In the genomic region with DNA sequence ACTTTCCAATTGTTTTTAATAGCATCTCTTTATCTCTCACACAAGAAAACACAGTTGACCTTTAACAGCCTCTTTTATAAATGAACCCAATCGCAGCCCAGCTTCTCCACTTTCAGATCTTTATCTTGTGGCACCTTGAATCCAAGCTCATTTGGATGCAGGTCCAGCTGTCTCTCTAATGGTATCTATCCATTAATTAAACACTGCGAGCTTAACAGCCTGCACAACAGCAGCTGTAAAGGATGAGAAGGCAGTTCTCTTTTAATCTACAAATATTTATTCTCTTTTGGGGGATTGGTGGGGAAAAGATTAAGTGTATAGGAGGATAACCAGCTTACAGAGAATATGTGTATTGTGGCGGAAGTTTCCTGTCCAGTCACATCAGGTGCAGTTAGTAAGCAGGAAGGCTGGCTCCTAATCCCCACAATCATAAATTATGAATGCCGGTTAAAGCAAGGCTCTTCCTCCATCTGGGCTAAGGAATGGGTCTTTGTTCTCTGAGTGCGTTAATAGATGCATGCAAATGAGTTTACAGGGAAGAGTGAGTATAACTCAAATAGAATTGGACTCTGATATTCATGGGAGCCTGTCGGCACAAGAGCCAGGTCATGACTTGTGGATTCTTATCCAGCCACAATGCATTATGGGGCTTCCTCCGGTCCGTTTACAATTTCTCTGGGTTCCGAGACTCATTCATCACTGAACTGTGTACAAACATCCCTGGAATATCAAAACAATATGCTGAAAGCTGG, we compare ENCODE assay signal across 14 mouse cellular contexts.
DNase-seq lines count a peak whose midpoint lies in the region; ATAC-seq and TF ChIP-seq lines count a peak whose summit lies in the region.
"Had no signal": no experiment of that assay in that cellular context is flagged by ENCODE, and none has a peak within 500 bp of the region (broad histone marks: within the 10 kb centered on the region; RNA-seq: fewer than 3 reads in every experiment).

No protein-coding gene starts in this region.

- ATAC-seq in kidney, postnatal 0 days (replicated peaks; ENCODE audit: low FRiP score, low read depth): no peak; the same call in 1 of the 2 replicates
- ATAC-seq in forebrain, embryonic 15.5 days (replicated peaks): peak; percentile 85
- peak; percentile 82 for ATAC-seq in neural tube, embryonic 12.5 days (ENCODE audit: low FRiP score, low read depth)
- ATAC-seq in heart, embryonic 11.5 days (replicated peaks; ENCODE audit: insufficient number of reproducible peaks, low FRiP score, low TSS enrichment): no peak

- H3K9ac ChIP-seq in kidney, postnatal 0 days (ENCODE audit: low read depth, low read length): no peak overlapping the region
- no peak overlapping the region for H3K9ac ChIP-seq in forebrain, embryonic 15.5 days (replicated peaks)
- H3K9ac ChIP-seq in neural tube, embryonic 12.5 days: no peak overlapping the region
- H3K9ac ChIP-seq in heart, embryonic 11.5 days (ENCODE audit: low read depth, low read length): no peak overlapping the region
- H3K9ac ChIP-seq: embryonic facial prominence, embryonic 12.5 days; heart, embryonic 15.5 days; stomach, embryonic 15.5 days had no signal

- H3K36me3 ChIP-seq in kidney, postnatal 0 days (ENCODE audit: insufficient read depth, low read length): no peaks in the 10 kb centered on the region
- no peaks in the 10 kb centered on the region for H3K36me3 ChIP-seq in forebrain, embryonic 15.5 days
- H3K36me3 ChIP-seq in neural tube, embryonic 12.5 days: no peaks in the 10 kb centered on the region
- H3K36me3 ChIP-seq in heart, embryonic 11.5 days (ENCODE audit: control insufficient read depth, insufficient read depth, low read length): no peaks in the 10 kb centered on the region
- H3K36me3 ChIP-seq: embryonic facial prominence, embryonic 12.5 days; heart, embryonic 15.5 days; stomach, embryonic 15.5 days had no signal

- peak overlapping the region; percentile 15; the same call in 1 of the 2 replicates for H3K4me2 ChIP-seq in kidney, postnatal 0 days (ENCODE audit: low read length)
- H3K4me2 ChIP-seq in forebrain, embryonic 15.5 days (replicated peaks): peak overlapping the region; percentile 28
- peak overlapping the region; percentile 40 for H3K4me2 ChIP-seq in neural tube, embryonic 12.5 days (replicated peaks)
- H3K4me2 ChIP-seq in heart, embryonic 11.5 days: no peak overlapping the region
- H3K4me2 ChIP-seq: embryonic facial prominence, embryonic 12.5 days; stomach, embryonic 15.5 days had no signal

- TF ChIP-seq CTCF in kidney, postnatal 0 days (IDR thresholded peaks at IDR 0.05; ENCODE audit: low read depth): no peak

- DNase-seq in kidney, postnatal 0 days (ENCODE audit: low spot score): peak; percentile 58
- no peak for DNase-seq in kidney, adult 9 months
- DNase-seq in lung, postnatal 14 days: peak; percentile 5
- DNase-seq in yolk sac, embryonic 10.5 days (ENCODE audit: low spot score): no peak
- no peak for DNase-seq in adrenal gland, postnatal 10 days
- DNase-seq: adrenal gland, postnatal 25 days; cerebellum, adult 2 months had no signal

- peaks cover 10% of the 10 kb centered on the region; the same call in 1 of the 2 replicates for H3K4me1 ChIP-seq in kidney, postnatal 0 days (replicated peaks; ENCODE audit: insufficient read depth, low read length)
- H3K4me1 ChIP-seq in forebrain, embryonic 15.5 days: peaks cover 17% of the 10 kb centered on the region
- peaks cover 22% of the 10 kb centered on the region; the same call in 1 of the 2 replicates for H3K4me1 ChIP-seq in neural tube, embryonic 12.5 days
- no peaks in the 10 kb centered on the region for H3K4me1 ChIP-seq in heart, embryonic 11.5 days (ENCODE audit: control insufficient read depth, insufficient read depth, low read length)

- no peaks in the 10 kb centered on the region for H3K9me3 ChIP-seq in kidney, postnatal 0 days (replicated peaks; ENCODE audit: low read length)
- no peaks in the 10 kb centered on the region for H3K9me3 ChIP-seq in forebrain, embryonic 15.5 days
- no peaks in the 10 kb centered on the region for H3K9me3 ChIP-seq in neural tube, embryonic 12.5 days
- no peaks in the 10 kb centered on the region for H3K9me3 ChIP-seq in heart, embryonic 11.5 days (replicated peaks; ENCODE audit: control insufficient read depth, low read length)
- H3K9me3 ChIP-seq: embryonic facial prominence, embryonic 12.5 days; heart, embryonic 15.5 days; stomach, embryonic 15.5 days had no signal

- no peaks in the 10 kb centered on the region for H3K27me3 ChIP-seq in kidney, postnatal 0 days (ENCODE audit: insufficient read depth, low read length)
- no peaks in the 10 kb centered on the region for H3K27me3 ChIP-seq in forebrain, embryonic 15.5 days
- no peaks in the 10 kb centered on the region for H3K27me3 ChIP-seq in neural tube, embryonic 12.5 days (replicated peaks)
- H3K27me3 ChIP-seq in heart, embryonic 11.5 days (ENCODE audit: control insufficient read depth, insufficient read depth, low read length): no peaks in the 10 kb centered on the region
- H3K27me3 ChIP-seq: embryonic facial prominence, embryonic 12.5 days; heart, embryonic 15.5 days; stomach, embryonic 15.5 days had no signal

- no peak overlapping the region for H3K4me3 ChIP-seq in kidney, postnatal 0 days (replicated peaks; ENCODE audit: low read depth, low read length)
- no peak overlapping the region for H3K4me3 ChIP-seq in forebrain, embryonic 15.5 days
- H3K4me3 ChIP-seq in neural tube, embryonic 12.5 days: no peak overlapping the region
- no peak overlapping the region for H3K4me3 ChIP-seq in heart, embryonic 11.5 days (ENCODE audit: low read depth, low read length)
- H3K4me3 ChIP-seq: embryonic facial prominence, embryonic 12.5 days; heart, embryonic 15.5 days; layer of hippocampus, adult 2 months; stomach, embryonic 15.5 days had no signal

- 12% methylated on average over 9 of the region's 9 CpGs for whole genome bisulfite sequencing in kidney, postnatal 0 days
- 14% methylated on average over 9 of the region's 9 CpGs for WGBS in forebrain, embryonic 15.5 days
- WGBS in neural tube, embryonic 12.5 days: 24% methylated on average over 9 of the region's 9 CpGs
- WGBS in heart, embryonic 11.5 days (ENCODE audit: insufficient replicate concordance): 73% methylated on average over 9 of the region's 9 CpGs

- H3K27ac ChIP-seq in kidney, postnatal 0 days: peak overlapping the region; percentile 2; the same call in 1 of the 2 replicates
- peak overlapping the region; percentile 71 for H3K27ac ChIP-seq in forebrain, embryonic 15.5 days (replicated peaks)
- H3K27ac ChIP-seq in neural tube, embryonic 12.5 days: 0 out of 2 replicates have a peak overlapping the region, but pooled peaks have one; percentile 33
- no peak overlapping the region for H3K27ac ChIP-seq in heart, embryonic 11.5 days (ENCODE audit: low read depth, low read length)
- H3K27ac ChIP-seq: embryonic facial prominence, embryonic 12.5 days; heart, embryonic 15.5 days; layer of hippocampus, adult 2 months; stomach, embryonic 15.5 days had no signal

Comparison
In these comparisons a context has a peak if more than half of its experiments do, and no peak if none do; other contexts are left out.
1. DNase-seq: peak in kidney, postnatal 0 days (single experiment) and lung, postnatal 14 days (single experiment); none in kidney, adult 9 months (single experiment), yolk sac, embryonic 10.5 days (single experiment) and adrenal gland, postnatal 10 days (single experiment).
2. ATAC-seq: peak in forebrain, embryonic 15.5 days (single experiment) and neural tube, embryonic 12.5 days (single experiment); none in kidney, postnatal 0 days (single experiment) and heart, embryonic 11.5 days (single experiment).